Mouse (Mus musculus) cerebral cortex, adult 2 months (tissue): Measurements from ENCODE around the gene Tmem131l.

Experiments used
- WGBS: fragments of 180-500 bp; shearing (Covaris S2); methylation state at CpG from one replicate; pipeline ENCODE4 v1.1.7; 2018; 5-methylcytosine and 5-hydroxymethylcytosine counted together

The Tmem131l gene

DNA sequence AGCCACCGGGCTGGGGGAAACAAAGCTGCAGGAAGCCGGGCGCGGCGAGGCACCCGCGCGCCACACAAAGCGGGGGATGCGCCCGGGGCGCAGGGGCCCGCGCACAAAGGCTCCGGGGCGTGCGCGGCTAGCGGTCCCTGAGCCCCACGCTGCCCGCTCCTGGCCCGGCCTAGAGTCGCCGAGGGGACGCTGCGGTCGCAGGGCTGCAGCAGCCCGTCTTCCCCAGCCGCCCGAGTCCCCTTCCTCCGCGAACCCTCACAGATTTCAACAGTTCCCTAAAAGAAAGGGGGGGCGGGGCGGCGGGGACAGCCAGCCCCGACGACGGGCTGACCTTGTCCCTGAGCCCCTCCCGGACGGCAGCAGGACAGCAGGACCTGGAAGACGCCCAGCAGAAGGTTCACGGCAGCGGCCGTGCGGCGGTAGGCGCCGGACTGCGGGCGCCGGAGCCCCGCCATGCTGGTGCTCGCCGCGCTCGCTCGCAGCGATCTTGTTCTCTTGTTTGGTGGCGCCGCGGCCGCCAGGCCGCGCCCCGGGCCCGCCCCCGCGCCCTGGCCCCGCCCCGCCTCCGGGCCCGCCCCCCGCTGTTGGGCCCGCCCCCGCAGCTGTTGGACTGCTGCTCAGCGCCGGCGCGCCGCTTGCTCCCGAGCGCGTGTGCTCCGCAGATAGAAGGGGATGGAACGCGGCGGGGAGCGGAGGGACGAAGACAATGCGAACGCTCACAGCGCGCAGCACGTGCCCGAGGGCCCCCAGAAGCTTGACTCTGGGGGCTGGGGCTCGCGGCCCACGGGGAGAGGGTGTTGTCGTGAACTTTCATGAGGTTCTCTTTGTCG lies at the start of gene Tmem131l:
TSS of gene Tmem131l (minus strand) at position 530 of the 830 bp plus-strand sequence.
- WGBS, result 1% methylated on average over 100 of the region's 100 CpGs

DNA sequence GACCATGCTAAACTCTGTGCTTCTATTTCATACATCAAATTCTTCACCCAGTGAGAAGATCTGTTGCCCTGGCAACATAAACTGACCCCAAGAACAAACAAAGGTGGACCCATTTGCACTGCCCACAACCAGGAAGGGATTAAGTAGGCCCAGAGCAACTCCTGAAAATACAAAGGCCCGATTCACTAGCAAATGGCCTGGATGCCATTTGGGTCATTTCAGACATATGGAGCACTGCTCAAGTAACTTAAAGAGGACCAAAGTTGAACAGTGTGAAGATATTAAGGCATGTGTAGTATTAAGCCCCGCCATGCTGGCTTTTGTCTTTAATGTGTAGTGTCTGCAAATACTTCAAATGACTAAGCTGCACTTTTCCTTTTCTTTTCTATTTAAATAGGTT lies 46.9 kb upstream of the Tmem131l start:
- WGBS, result 68% methylated on average over 2 of the region's 2 CpGs

DNA sequence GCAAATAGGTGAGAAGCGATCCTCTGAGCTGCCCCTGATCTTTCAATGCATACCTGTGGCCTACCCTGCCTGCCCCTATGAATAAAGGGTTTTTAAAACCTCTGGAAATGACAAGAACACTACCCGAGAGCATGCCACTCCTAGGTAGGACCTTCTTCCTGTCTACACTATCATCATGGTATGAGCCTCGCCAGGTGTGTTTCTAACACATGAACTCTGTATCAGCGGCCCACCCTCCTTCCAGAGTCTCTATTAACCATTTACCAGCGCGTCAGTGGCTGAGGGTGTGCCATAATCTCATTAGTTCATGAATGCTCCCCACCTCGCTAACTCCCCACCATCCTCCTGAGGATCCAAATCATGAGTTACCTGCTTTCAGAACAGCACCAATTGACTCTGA lies 46.4 kb upstream of the Tmem131l start:
- 90% methylated on average over 7 of the region's 7 CpGs for WGBS

DNA sequence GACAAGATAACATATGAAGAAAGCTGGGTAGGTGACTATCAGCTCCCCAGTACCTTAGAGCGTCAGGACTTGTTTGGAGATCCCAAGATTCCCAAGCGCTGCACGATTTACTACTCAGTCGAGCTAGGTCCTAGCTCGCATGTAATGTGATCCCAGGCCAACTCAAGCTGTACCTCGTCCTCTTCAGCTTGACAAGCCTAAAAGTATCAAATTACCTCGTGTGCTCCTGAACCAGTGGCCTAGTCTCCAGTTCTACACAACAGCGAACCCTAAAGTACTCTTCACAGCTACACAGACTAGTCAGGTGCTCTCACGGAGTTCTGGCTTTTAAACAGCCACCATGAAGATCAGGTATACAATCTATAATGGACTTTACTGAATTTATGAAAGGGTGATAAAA lies 45.5 kb upstream of the Tmem131l start:
- WGBS, result 84% methylated on average over 9 of the region's 9 CpGs

DNA sequence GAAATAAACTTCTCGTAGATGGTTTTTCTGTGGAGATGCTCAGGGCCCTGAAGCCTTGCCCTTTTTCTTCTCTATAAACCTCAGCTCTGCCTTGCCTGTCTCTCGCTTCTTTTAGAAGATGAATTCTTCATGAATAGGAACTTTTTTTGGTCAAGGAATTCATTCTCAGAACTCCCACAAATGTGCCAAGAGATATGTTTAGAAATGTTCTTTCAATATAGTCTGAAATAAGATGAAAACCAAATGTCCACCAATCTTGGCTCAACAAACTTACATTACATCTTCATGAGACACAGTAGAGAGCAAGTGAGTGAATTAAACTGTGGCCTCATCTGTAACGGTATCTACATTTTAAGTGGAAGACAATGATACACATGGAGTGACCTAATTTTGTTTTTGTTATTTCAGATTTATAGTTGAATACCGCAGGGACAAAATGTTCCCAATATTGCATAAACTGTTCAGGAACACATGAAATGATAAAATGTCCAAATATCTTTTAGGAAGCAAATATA lies 41.3 kb upstream of the Tmem131l start:
- 53% methylated on average over 4 of the region's 4 CpGs for WGBS

DNA sequence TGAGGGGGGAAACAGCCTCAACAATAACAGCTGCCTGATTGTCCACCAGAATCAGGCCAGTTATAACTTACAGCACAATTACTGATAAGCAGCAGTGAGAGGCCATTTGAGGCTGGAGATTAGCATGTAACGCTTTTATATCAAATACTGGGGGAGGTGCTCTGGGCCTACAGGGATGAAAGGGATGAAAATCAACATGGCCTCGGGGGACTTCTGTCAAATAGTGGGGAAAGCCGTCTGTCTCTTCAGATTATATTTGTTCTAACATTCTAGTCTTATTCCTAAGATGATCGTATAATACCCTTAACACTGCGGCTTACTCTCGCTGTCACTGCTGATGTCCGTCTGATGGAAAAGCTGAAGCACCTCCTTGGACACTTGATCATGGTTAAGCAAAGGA lies 40.1 kb upstream of the Tmem131l start:
- 87% methylated on average over 7 of the region's 7 CpGs for WGBS

DNA sequence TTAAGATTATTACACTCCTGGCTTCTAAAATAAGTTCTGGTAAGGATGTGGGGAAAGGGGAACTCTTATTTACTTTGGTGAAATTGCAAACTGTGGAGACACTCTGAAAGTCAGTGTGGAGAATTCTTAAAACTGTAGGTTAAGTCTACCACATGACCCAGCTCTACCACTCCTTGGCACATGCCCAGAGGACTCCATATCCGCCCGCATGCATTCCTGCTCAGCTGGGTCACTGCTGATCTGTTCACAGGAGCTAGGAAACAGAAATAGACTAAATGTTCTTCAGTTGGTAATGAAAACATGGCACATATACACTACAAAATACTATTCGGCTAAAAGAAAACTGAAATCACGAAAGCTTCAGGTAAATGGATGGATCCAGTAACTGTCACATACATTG lies 37.5 kb upstream of the Tmem131l start:
- WGBS, result 66% methylated on average over 4 of the region's 4 CpGs

DNA sequence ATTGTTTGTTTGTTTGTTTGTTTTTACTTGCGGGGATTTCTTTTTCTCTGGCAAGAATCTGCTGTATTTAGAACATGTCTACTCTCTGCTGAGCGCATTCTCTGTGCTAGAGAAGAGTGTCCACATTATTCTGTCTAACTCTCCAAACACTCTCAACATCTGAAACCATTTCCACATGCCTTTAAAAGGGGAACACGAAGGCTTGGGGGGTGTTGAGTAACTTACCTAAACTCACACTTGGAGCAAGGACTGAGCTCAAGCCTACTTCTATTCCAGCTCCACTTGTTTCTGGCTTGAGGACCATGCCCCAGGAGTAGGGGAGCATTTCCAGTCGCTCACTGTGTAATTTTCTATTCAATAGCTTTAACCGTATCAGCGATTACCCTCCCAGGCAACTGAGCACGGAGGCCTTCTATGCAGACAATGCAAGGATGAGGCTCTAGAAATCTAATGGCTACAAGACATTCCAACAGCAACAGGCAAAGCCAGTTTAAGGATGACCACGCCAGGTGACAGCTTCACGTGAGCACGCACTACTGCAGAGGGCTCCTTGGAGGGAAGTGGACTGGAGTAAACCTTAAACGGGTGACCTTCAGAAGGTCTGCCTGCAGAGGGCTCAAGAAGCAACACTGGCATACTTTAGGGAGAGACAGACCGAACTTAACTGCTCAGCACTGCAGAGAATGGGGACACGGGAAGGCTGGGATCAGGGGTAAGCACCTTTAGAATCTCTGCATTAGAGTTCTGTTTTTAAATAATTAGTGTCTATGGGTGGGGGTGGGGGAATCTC lies 36.8 kb upstream of the Tmem131l start:
- WGBS, result 87% methylated on average over 13 of the region's 13 CpGs

DNA sequence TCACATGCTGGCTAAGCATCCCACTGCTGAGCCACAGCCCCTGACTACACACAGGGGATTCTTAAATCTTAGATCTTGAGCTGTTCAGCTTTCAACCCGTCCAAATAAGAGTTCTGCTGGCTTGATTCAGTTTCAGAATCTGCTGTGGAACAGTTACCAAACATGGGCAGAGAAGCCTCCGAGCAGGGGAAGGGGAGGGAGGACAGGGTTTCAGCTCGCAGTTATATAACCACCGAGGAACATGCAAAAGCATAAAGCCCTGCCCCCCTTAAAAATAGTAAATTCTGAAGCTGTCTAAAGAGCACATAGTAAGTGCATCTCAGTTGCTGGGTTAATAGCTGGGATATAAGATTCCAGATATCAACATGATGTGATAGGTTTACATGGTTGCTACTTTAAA lies 35.5 kb upstream of the Tmem131l start:
- WGBS, result 40% methylated on average over 4 of the region's 4 CpGs

DNA sequence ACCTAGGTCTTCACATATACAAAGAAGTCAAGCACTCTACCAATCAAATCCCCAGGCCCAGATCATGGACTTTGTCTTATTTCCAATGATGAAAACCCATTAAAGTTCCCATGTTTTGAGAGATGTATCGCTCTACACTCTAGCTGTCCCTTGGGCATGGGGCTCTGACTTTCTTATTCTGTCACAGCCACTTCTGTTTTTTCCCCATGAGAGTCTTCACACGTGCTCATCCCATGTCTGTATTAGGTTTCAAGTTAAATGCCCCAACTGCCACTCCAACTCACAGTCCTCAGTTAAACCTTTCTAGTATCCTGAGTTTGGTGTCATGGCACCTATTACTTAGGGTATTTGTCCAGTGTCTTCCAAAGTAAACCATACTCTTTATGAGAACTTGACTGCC lies 34.8 kb upstream of the Tmem131l start:
- WGBS, result 91% methylated on average over 2 of the region's 2 CpGs

DNA sequence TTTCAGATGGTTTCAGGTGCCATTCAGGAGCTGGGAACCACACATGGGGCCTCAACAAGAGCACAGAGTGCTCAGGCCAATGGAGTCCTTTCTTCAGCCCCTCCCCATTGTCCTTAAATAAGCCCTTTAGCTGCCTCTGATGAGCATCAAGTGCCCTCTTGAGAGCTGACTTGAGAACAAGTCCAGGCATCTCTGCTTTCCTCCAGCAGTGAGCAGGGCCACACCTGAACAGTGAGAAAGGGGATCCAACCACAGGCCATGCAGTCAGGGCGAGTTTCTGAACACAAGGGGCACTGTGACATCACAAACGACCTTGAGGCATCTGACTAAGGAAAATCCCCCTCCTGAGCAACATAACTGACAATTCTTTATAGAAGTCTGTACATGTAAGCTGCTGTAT lies 31.7 kb upstream of the Tmem131l start:
- WGBS, result 52% methylated on average over 2 of the region's 2 CpGs

DNA sequence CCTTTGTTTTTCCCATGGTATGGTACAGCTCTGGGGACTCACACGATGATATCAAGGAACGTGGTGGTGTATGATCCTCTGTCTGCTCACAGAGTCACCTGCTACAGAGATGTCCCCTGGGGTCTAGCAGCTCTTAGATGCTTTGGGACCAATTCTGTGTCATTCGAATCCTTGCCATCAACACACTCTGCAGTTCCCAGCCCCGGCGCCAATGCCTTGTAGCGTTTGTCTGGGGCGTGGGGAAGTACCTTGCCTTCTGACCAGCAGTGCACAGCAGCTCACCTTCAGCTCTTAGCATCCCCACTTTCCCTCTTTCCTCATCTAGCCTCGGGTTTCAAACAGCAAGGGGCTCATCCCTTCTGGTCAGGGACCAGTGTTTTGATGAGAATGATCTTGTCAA lies 30.8 kb upstream of the Tmem131l start:
- WGBS, result 92% methylated on average over 8 of the region's 8 CpGs

DNA sequence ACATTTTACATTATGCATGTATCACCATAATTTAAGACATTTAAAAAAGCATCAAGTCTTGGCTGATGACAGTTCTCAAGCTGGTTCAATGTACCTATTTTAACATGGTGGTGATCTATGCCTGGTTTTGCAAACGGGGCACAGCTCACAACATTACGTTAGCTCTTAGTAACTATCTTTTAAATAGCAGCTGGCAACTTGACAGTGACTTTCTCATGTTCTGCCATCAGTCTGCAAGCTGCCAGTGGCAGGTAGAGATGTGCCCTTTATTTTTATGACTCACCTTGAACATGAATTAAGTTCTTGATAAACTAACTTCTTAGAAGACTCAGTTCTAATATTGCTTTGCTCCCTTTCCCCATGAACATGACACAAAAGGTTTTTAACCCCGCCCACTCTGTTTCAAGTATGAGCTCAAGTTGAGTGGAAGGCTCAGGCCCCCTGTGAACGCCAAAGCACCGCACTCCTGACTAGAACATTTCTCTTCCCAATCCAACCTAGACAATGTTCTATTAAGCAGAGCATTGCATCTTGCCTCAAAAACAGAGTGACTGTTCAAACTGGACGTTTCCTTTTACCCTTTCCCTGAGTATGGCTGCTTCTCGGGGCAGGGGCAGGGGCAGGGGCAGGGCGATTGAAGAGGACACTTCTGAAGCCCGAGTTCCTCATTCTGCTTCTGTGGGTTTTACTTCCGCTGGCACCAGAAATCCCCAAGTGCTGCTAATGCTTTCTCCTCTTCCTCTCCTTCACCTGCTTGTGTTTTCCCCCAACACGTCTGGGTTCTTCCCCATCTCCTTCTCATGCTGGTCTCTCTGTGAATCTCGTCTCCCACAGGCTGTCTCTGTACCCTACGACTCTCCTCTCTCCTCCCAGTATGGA lies 29.1 kb upstream of the Tmem131l start:
- WGBS, result 82% methylated on average over 13 of the region's 13 CpGs

DNA sequence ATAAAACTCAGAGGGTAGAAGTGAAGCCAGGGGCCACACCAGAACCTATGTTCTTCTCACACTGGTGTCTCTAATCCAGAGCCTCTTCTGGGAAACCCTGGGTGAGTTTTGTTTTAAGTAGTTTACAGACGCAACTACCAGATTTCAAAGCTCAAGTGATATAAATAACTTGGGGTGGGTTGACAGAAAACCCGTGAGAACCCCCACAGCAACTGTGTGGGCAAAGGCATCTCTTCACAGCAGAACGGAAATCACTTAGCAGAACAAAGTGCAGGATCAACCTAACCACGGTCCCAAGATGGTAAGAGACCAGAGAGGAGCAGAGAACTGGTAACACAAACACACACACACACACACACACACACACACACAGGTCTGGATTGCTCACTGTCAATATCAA lies 25.9 kb upstream of the Tmem131l start:
- WGBS, result 54% methylated on average over 4 of the region's 4 CpGs

DNA sequence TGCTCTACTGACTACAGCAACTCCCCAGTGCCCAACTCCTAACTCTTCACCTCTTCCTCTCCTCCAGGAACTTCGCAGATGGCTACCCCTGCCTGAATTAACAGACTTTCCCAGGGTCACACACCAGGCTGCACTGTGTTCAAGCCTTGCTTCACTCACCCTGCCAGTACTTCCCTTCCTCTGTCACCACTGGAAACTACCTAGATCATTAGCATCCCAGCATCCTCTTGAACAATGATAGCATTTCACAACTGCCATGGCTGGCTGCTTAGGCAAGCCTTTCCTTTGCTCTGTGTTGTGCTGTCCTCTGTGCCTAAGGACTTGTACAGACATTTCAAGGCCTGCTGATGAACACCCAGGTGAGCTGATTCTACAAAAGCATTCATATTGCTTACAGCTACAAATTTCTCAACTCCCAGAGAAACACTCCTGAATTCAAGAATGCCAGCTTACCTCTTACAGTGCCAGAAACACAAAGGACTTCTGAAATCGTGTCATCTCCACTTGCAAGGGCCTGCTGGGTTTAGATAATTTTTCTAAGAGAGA lies 23.5 kb upstream of the Tmem131l start:
- WGBS, result 84% methylated on average over 2 of the region's 2 CpGs

DNA sequence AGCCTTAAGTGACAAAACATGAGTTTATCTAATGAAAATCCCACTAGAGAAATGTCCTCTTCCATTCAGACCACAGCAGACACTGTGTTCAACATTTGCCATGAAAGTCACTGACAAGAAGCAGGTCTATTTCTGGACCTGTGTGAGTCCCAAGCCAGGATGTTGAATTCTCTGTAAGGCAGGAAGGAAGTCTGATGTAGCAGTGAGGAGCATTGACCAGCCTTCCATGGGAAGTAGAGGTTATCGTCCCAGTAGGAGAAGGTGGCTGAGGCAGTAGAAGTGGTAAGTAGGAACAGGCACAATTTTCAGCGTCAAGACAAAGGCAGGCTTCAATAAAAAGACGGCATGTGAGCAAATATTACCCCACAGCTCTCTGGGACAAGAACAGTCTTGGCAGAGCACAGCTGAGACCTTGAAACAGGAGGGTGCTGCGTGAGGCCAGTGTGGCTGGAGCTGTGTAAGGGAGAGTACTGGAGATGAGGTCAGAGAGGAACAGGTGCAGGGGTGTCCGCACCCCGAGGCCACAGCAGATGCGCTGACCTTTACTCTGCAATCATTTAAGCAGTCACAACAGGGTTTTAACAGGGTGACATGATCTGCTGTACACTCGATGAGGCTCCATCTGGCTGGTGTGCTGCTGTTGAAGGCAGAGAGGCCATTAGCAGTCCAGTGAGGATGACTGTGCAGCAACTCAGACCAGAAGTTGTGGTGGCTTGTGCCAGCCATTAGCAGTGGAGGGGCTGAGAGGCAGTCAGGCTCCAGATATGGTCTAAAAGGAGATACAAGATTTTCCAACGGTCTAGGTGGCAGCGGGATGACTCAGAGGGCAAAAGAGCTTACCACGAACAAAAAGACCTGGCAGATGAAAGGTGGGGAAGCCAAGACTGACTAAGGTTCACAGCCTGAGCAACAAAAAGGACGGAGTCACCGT lies 21.8 kb upstream of the Tmem131l start:
- WGBS, result 75% methylated on average over 13 of the region's 13 CpGs

DNA sequence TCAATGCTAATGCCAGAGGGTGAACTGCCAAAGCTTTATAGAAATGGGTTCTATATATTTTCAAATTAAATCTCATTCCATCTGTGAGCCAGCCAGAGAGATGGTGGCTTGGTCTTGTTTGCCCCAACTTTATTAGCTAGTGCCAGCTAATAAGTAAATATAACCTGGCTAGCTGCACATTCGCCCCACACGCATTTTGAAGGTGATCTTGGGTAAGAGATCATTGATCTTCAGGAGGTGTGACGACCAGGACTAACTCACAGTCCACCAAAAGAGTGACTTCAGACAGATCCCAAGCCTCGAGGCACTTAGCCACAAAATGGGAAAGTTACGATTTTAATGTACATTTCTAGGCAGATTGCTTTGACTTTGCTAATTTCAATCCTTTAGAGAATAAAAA lies 21.0 kb upstream of the Tmem131l start:
- WGBS, result 92% methylated on average over 5 of the region's 5 CpGs

DNA sequence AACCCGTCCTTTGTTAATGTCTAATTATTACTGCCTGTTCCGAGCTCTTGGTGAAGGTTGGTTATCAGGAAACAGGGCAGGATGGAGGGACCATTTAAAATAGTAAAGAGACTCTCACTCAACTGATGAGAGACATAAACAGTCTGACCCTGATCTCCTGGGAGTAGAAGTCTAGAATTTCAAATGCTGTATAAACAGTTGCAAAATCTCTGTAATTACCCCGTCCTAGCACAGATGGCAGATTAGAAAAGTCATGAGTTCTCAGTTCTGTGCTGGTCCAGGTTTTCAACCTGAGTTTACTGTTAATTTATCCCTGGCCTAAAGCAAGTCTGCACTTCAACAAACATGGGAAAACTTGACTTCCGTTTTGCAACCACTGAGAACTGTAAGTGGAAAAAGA lies 20.2 kb upstream of the Tmem131l start:
- WGBS, result 75% methylated on average over 4 of the region's 4 CpGs

DNA sequence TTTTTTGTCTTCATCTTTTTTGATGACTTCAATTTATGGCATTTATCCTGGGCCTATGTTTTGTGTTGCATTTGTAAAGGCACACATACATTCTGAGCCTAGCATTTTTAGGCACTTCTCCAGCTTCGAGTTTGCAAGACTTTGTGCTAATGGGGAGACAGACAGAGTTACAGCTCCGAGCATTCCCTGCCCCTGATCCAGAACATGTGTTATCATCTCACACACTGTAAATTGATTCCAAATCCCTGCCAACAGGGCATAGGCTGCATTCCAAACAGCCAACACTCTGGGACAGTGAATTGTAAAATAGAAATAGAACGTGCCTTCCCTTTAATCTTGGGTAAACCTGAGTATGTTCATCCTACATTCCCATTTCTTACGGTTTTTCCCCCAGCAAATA lies 19.7 kb upstream of the Tmem131l start:
- WGBS, result 42% methylated on average over 4 of the region's 4 CpGs

DNA sequence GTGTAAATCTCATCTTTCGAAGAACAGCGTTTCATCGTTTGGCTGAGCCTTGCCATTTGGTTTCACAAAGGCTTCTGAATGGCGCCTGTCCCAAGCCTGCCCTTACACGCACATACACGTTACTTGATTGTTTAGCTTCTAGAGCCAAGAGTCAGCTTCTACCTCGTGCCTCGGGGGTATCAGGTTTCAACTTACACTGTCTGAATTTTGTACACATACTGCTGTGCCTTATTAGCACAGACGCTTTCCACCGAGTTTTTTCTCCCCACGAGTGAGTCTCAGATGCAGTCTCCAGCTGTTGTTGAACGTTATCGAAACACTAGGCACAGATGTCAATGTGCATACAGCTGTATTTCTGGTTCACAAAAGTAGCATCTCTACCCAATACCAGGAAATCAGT lies 19.3 kb upstream of the Tmem131l start:
- 66% methylated on average over 13 of the region's 13 CpGs for WGBS
